Mouse (Mus musculus) retina, postnatal 1 day (tissue): ENCODE results near the gene Acvr1b.

Experiments
- DNase-seq: peaks from one replicate; pipeline ENCODE4 v3.0.0-alpha.2; 2012

The Acvr1b gene

GRCm38 (mm10) chr15:101146100-101146965, 27.5 kb upstream of the Acvr1b start:
- DNase-seq, result no peak

DNA sequence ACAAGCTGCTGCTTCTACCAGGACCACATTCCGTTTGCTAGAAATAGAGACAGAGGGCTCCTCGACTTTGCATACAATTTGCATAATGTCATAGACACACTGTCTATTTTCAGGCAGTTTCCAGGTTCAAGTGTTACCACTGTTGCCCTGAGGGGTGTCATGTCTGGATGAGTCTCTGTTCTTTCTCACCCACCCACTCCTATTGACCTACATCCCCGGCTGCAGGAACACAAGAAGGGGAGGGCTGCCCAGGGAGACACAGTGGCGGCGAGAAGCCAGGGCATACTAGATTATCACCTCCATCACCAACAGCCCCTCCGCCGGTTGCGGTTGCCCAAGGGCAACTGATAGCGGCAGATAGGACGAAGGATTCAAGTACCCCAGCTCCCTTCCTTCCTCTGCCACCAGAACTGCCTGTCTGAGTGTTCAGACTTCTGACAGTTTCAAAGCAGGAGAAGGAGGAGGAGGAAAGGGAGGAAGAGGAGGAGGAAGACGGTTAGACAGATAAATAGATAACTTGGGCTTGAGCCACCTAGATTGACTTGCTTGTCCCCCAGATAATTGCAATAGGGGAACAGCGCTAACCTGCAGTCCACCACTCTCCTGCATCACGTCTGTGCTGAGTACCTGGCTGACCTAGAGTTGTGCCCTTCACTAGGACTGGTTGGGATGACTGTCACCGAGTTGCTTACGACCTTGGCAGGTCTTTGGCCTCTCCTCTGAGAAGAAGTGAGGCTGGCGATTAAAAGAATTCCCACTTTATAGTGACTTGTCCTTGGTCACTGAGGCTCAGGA, 26.6 kb upstream of the Acvr1b start:
- peak; percentile 76 for DNase-seq

GRCm38 (mm10) chr15:101147910-101148273, 26.0 kb upstream of the Acvr1b start:
- DNase-seq, result peak; percentile 36

DNA sequence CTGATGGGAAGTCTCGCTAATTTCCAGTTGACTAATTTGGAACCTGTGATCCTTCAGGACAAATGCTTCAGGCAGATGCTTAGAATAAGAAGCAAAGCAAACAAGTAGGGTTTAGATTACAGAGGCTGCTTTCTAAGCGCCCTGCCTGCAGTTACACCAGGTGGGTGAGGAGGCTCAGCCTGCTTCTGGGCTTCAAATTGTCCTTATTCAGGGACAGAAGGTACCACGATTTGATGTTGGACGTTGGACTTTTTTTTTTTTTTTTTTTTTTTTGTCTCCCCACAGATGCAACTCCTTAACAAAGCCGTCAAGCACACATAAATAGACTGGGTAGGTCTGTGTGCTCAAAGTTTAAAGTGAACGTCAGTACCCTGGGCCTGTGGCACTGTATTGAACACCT, 25.3 kb upstream of the Acvr1b start:
- DNase-seq, result no peak

DNA sequence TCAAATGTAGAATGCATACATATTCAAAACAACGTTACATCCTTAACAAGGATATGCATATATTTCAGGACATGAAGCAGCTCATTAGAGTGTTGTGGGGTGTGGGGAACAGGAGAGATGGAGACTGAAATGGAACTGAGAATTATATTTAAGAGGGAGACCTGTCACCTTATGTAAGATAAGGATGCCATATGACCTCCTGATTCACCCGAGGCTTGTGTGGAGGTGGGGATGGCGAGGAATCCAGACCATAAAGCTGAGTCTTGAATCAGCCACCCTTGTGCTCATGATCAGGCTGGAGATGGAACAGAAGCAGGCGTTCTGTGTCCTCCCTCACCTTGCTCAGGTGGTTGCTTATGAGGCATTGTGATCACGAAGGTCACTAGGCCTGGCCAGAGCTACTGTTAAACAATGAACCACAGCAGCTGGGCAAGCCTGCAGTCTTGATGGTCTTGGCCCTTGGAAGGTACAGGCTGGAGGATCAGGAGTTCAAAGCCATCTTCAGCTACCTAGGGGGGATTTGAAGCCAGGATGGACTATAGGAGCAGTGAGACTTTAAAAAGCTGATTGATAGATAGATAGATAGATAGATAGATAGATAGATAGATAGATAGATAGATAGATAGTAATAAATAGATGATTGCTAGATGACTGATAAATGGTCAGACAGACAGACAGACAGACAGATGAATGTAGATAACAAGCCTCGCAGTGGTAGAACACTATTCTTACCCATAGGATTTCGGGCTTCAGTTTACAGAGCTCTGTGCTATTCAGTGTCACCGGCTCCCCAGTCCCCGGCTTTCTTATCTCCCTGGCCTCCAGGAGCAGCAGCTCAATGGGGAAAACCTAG, 22.2 kb upstream of the Acvr1b start:
- DNase-seq, result no peak

GRCm38 (mm10) chr15:101154700-101155616, 18.9 kb upstream of the Acvr1b start:
- DNase-seq, result no peak

DNA sequence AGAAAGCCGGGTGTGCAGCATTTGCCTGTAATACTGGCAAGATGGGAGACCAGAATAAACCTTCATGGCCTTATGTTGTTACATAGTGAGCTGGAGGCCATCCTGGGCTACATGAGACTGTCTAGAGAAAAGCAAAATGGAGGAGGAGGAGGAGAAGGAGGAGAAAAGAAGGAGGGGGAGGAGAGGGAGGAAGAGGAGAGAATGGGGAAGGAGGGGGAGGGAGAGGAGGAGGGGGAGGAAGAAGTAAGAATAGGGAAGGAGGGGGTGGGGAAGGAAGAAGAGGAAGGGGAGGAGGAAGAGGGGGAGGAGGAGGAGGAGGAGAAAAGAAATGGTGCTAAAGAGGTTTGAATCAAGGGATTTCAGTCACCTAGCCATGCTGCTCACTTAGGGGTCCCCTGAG, 13.7 kb upstream of the Acvr1b start:
- no peak for DNase-seq

DNA sequence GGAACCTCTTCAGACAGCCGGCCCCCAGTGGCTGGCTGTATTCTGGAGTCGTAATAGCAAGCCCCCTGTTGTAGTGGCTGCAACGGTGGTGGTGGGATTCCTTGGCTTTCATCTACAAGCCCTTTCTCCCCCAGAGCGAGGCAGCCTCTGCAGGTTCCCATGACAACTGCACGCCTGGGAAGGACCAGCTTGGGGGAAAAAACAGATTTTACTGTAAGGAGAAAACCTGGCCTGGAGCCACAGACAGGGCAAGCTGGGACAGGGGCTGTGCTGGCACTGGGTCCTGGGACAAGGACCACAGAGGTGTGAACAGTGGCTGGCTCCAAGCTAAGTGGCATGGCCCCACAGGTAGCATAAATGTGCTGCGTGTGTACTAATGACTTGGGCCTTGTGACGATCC, 13.3 kb upstream of the Acvr1b start:
- DNase-seq, result peak; percentile 47

GRCm38 (mm10) chr15:101161534-101161933, 12.3 kb upstream of the Acvr1b start:
- DNase-seq, result no peak

DNA sequence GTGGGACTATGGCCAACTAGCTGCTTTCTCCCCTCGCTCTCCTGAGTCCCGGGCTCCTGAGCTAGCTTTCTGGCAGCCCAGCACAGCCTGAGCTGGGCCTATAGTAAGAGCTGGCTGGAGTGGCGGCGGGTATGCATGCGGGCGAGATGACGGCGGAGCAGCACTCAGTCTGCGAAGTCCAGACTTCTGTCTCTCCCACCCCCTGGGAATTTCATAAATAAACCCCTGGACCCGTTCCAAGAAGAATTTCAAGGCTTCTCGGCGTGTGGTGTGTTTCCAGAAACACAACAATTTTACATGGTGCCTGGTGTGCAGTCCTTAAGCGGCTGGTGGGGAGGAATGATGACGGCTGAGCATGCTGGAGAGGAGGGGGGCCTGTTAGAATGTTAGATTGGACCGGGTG, 10.8 kb upstream of the Acvr1b start:
- peak; percentile 24 for DNase-seq

- DNase-seq, result no peak
Observed at GRCm38 (mm10) chr15:101163854-101164253, 10.0 kb upstream of the Acvr1b start.

DNA sequence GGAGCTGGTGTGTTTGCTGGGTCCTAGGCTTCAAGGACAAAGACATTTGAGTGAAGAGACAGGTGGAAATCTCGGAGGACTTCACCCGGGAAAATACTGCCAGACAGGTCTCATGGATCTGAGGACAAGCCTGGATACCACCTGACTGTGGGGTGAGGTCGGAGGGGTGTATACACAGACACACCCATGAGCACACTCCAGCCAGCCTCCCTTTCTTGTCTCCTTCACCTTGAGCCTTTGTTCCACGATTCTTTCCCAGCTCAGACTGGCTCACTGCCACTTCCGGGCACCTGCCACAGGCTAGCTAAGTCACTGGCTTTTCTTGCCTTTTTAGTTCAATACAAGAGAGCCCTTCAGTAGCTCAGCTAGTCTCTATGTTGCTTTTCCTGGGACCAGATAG, 9.6 kb upstream of the Acvr1b start:
- DNase-seq, result no peak

GRCm38 (mm10) chr15:101165658-101166437, 8.0 kb upstream of the Acvr1b start:
- no peak for DNase-seq

DNA sequence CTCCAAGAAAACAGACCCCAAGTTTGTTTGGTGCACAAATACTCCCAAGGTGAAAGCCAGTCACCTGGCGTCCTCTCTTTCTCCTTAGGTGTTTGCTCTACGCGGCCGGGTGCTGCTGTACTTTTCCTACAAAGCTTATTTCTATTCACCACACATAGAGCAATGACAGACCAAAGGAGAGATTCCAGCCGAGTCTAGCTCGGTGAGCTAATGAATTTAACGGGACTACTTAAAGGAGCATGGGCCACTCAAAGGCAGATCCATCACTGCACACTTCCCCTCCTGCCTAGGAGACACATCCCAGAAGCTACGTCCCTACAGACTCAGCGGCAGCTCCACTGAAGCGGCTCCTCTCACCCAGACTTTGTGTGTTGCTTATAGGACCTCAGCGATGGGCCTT, 6.3 kb upstream of the Acvr1b start:
- DNase-seq, result no peak

- DNase-seq, result no peak
Observed at GRCm38 (mm10) chr15:101169910-101170309, 4.0 kb upstream of the Acvr1b start.

- no peak for DNase-seq
Observed at GRCm38 (mm10) chr15:101170413-101170980, 3.4 kb upstream of the Acvr1b start.

GRCm38 (mm10) chr15:101171272-101171671, 2.6 kb upstream of the Acvr1b start:
- DNase-seq, result no peak

GRCm38 (mm10) chr15:101172016-101172415, 1.9 kb upstream of the Acvr1b start:
- DNase-seq, result no peak

DNA sequence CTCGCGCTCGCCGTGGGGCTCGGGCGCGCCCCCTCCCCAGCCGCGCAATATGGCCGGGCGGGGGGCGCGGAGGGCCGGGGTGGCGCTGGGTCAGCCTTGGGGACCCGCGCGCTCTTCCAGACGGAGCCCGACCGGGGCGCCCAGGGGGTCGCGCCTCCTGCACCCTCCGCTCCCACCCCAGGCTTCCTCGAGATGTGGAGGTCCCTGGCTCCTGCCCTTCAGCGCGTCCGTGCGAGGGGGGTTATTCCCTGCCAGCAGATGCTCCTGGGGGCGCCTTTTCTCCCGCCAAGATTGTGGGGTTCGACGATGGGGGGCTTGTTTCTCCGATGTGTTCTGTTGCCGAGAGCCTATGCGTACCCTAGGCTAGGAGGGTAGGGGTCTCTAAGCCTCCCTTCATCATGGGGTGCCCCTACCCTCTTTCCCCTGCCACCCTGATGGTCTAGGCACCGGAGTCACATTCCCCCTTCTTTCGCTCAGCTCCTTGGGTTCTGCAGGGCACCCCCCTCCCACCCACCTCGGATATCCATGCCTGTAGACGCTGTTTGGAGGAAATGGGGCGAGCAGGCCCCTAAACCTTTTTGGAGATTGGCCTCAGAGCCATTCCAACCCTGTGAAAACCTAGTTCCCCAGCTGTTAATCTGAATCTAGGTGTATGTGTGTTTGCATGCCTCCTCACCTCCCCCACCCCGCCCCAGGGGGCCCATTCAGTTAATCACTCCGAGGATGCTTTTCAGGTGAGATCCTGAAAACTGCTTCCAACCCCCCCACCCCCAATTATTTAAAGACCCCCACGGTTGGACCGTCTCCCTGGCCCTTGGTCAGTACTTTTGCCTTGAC, 645 bp downstream of the Acvr1b start:
- DNase-seq, result no peak

DNA sequence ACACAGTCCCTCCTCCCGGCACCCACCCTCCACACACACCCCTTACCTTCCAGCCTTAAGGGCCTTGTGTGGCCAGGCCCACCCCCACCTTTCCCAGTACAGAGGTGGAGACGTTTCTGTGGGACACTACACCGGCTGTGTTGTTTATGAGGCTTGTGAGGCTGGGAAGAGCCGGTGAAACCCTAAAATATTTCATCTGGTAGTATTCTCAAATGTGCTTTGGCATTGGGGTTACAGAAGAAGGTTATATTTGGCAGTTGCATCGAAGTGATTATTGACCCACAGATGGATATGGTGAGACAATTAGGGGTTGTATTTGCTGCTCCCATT, 1.2 kb downstream of the Acvr1b start:
- no peak for DNase-seq
